Mouse (Mus musculus): ENCODE results near the gene Lce1a2. TPM values are rescaled to one million over a fixed set of nuclear protein-coding genes. Genes with fewer than 3 reads are reported as not detected.
"Not testable (repeated sequence)": the region's sequence is repeated elsewhere in the genome, so short reads cannot be mapped to it uniquely, and the experiment has no call there.

Gene Lce1a2
- not detected in 2 replicates for polyA plus RNA-seq (2015; fragmentation: Nextera tagmentation; extraction: Ambion mirVana)

DNA sequence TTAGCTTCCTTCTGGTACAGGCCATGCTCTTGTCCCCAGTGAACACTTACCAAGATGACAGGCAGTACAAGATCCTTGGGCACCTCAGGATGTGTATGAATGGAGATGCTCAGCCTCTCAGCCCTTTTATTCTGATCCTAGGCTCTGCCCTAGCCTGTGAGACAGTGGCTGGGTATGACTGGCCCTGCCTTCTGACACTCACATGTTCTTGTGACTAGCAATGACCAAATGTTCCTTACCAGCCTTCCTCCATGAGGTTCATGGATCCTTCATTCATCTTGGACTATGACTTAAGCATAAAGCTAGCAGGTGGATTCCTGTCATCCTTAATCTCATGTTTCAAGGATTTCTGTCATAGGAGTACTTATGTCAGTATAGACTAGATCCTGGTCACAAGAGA, at the start of gene Lce1a2:
Gene Lce1a2 (minus strand): TSS at position 101 of the 400 bp plus-strand sequence.
- Histone ChIP-seq H3K9me3 (no peaks in the 10 kb centered on the region), H3K4me3 (no peak within 1 kb of the TSS), H3K27me3 (no peaks in the 10 kb centered on the region), H3K4me2 (no peak within 1 kb of the TSS), H3K9ac (no peak within 1 kb of the TSS), H3K27ac (no peak within 1 kb of the TSS), H3K36me3 (no peaks in the 10 kb centered on the region), H3K4me1 (no peaks in the 10 kb centered on the region)
- ATAC-seq (ENCODE audit: borderline replicate concordance, extremely low read depth, low FRiP score, low TSS enrichment): no peak

DNA sequence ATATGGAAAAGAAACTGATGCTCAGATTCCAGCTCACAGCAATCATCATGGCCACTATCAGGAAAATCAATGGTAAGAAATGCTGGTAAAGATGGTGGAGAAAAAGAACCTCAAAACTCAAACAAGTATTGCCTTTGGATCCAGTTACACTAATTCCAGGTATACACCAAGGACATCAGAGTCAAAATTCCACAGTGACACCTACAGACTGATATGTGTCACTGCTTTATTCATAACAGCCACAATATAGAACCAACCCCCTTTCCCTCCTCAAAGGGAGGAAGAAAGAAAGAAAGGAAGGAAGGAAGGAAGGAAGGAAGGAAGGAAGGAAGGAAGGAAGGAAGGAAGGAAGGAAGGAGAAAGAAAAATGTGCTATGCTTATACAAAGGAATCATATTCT, 45.0 kb upstream of the Lce1a2 start:
- no peaks in the 10 kb centered on the region for H3K27me3 ChIP-seq
- no peaks in the 10 kb centered on the region for H3K9me3 ChIP-seq
- H3K4me2 ChIP-seq: no peak overlapping the region
- H3K9ac ChIP-seq: no peak overlapping the region
- no peaks in the 10 kb centered on the region for H3K4me1 ChIP-seq
- H3K27ac ChIP-seq: no peak overlapping the region
- H3K4me3 ChIP-seq: no peak overlapping the region
- H3K36me3 ChIP-seq: no peaks in the 10 kb centered on the region
- no peak for ATAC-seq (ENCODE audit: borderline replicate concordance, extremely low read depth, low FRiP score, low TSS enrichment)

DNA sequence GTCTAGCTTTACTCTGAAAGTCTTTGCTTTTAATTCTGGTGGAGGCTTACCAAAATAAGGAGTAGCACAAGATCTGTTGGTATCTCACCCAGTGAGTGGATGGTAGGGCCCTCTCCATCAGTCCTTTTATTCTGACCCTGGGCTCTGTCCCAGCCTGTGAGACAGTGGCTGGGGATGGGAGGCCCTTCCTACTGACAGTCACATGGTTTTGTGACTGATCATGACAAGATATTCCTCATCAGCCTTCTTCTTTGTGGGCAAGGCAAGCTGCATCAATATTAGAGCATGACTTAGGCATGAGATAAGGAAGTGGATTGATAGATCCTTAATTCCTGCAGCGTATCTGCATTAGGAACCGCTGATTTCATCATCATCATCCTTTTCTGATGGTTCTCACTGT, 38.9 kb upstream of the Lce1a2 start, which contains the start of gene Lce1e:
Gene Lce1e (minus strand): TSS at position 101 of the 400 bp plus-strand sequence.
- H3K4me2 ChIP-seq: no peak within 1 kb of the TSS

DNA sequence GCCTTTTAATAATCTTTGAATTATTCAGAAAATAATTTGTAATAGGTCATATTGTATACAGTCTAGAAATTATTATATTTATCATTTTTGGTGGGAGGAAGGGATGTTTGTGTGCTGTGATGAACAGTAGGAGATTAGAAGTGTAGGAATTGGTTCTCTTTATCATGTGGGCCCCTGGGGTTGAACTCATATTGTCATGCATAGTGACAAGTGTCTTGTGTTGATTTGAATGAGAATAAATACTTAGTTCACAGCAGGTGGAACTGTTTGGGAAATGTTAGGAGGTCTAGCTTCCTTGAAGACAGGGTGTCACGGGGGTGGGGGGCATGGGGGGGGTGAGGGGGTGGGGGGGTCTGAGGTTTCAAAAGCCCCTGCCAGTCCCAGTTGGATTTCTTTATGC, 24.5 kb upstream of the Lce1a2 start:
- Histone ChIP-seq H3K9me3 (no peaks in the 10 kb centered on the region), H3K36me3 (no peaks in the 10 kb centered on the region), H3K4me2 (no peak overlapping the region), H3K4me1 (no peaks in the 10 kb centered on the region), H3K27ac (no peak overlapping the region), H3K4me3 (no peak overlapping the region), H3K27me3 (no peaks in the 10 kb centered on the region), H3K9ac (no peak overlapping the region)
- ATAC-seq (ENCODE audit: borderline replicate concordance, extremely low read depth, low FRiP score, low TSS enrichment): no peak
- 9% methylated on average over 1 of the region's 1 CpGs for WGBS

More for the DNA sequence above, 38.9 kb upstream of the Lce1a2 start, which contains the start of gene Lce1e:
- WGBS: 74% methylated on average over 2 of the region's 2 CpGs
- H3K36me3 ChIP-seq: no peaks in the 10 kb centered on the region
- no peaks in the 10 kb centered on the region for H3K9me3 ChIP-seq
- ATAC-seq (ENCODE audit: borderline replicate concordance, extremely low read depth, low FRiP score, low TSS enrichment): no peak
- no peaks in the 10 kb centered on the region for H3K4me1 ChIP-seq
- no peak within 1 kb of the TSS for H3K4me3 ChIP-seq
- H3K9ac ChIP-seq: no peak within 1 kb of the TSS
- H3K27ac ChIP-seq: no peak within 1 kb of the TSS
- H3K27me3 ChIP-seq: no peaks in the 10 kb centered on the region

DNA sequence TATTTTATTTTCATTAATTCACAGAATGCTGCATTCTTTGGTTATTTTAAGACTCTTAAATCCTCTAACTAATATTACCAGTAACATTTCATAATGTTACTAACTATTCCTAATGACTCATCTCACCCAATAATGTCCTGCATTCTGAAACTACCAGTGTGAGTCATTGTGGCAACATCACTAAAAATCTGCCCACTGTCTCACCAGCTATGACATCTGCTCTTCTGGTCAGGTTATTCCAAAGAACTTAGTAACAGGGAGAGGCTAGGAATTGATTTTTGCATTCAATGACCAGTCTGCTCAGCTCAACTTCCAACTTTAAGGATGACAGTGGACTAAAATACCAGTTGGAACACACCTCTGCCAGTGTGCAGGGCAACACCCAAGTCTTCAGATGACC, 21.6 kb upstream of the Lce1a2 start:
- H3K4me2 ChIP-seq: no peak overlapping the region
- H3K4me1 ChIP-seq: no peaks in the 10 kb centered on the region
- no peaks in the 10 kb centered on the region for H3K36me3 ChIP-seq
- no peaks in the 10 kb centered on the region for H3K9me3 ChIP-seq
- no peak overlapping the region for H3K9ac ChIP-seq
- ATAC-seq (ENCODE audit: borderline replicate concordance, extremely low read depth, low FRiP score, low TSS enrichment): no peak
- H3K27me3 ChIP-seq: no peaks in the 10 kb centered on the region
- H3K27ac ChIP-seq: no peak overlapping the region
- H3K4me3 ChIP-seq: no peak overlapping the region

DNA sequence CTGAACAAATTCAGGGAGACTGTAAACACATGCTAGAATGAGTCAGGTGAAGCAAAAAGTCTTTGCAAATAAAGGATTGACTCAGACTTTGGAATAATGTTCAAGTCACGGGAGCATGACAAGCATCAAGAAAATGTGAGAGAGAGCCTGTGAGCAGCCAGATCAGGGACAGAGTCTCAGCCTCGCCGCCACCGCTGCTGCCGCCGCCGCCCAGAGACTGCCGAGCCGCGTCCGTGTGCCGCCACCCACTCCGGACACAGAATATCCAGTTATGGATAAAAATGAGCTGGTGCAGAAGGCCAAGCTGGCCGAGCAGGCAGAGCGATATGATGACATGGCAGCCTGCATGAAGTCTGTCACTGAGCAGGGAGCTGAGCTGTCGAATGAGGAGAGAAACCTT, 19.0 kb upstream of the Lce1a2 start:
- not testable (repeated sequence) for H3K4me1 ChIP-seq; H3K9me3 ChIP-seq; H3K9ac ChIP-seq; H3K27me3 ChIP-seq; H3K4me3 ChIP-seq; H3K36me3 ChIP-seq; H3K4me2 ChIP-seq; H3K27ac ChIP-seq; ATAC-seq (ENCODE audit: borderline replicate concordance, extremely low read depth, low FRiP score, low TSS enrichment)
- 64% methylated on average over 16 of the region's 16 CpGs for WGBS

DNA sequence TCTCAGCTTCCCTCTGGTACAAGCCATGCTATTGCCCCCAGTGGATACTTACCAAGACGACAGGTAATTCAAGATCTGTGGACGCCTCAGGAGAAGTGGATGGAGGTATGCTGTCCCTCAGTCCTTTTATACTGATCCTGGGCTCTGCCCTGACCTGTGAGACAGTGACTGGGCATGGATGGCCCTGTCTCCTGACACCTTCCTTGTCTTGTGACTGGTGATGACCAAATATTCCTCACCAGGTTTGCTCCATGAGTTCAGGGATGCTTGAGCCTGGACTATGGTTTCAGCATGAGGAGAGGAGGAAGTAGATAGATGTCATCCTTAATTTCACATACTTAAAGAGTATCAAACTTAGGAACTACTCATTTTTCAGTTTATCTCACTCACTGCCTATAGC, 17.0 kb upstream of the Lce1a2 start, which contains the start of gene Lce1d:
Gene Lce1d (minus strand): TSS at position 101 of the 400 bp plus-strand sequence.
- no peak within 1 kb of the TSS for H3K4me3 ChIP-seq
- H3K4me1 ChIP-seq: no peaks in the 10 kb centered on the region
- no peaks in the 10 kb centered on the region for H3K27me3 ChIP-seq
- ATAC-seq (ENCODE audit: borderline replicate concordance, extremely low read depth, low FRiP score, low TSS enrichment): no peak
- no peaks in the 10 kb centered on the region for H3K9me3 ChIP-seq
- no peak within 1 kb of the TSS for H3K4me2 ChIP-seq
- no peaks in the 10 kb centered on the region for H3K36me3 ChIP-seq
- 47% methylated on average over 2 of the region's 2 CpGs for WGBS
- no peak within 1 kb of the TSS for H3K27ac ChIP-seq
- H3K9ac ChIP-seq: no peak within 1 kb of the TSS

DNA sequence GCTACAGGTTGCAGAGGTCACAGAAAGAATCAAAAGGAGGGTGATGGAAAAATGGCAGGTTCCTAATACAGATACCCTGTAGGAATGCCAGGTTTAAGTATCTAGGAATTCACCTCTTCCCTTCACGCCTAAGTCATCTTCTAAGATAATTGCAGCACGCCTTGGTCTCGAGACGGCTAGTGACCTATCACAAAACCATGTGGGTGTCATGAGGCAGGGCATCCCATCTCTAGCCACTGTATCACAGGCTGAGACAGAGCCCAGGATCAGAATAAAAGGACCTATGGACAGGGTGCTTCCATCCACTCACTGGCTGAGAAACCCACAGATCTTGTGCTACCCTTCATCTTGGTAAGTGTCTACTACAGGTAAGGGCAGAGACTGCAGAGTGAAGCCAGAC, 8.8 kb upstream of the Lce1a2 start, which contains the start of gene Lce1c:
Gene Lce1c (plus strand): TSS at position 301 of the 400 bp plus-strand sequence.
- ATAC-seq (ENCODE audit: borderline replicate concordance, extremely low read depth, low FRiP score, low TSS enrichment): no peak
- Histone ChIP-seq H3K4me2 (no peak within 1 kb of the TSS), H3K9ac (no peak within 1 kb of the TSS), H3K9me3 (no peaks in the 10 kb centered on the region), H3K27me3 (no peaks in the 10 kb centered on the region), H3K36me3 (no peaks in the 10 kb centered on the region), H3K4me1 (no peaks in the 10 kb centered on the region), H3K27ac (no peak within 1 kb of the TSS), H3K4me3 (no peak within 1 kb of the TSS)
- 83% methylated on average over 4 of the region's 4 CpGs for WGBS

DNA sequence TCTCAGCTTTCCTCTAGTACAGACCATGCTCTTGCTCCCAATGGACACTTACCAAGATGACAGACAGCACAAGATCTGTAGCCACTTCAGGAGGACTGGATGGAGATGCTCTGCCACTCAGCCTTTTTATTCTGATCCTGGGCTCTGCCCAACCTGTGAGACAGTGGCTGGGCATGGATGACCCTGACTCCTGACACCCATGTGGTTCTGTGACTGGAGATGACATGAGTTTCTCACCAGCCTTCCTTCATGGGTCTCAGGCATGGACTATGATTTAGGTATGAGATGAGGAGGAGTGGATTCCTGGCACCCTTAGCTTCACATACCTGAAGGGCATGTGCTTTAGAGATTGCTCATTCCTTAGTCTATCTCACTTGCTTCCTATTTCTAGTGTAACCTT, 13.3 kb downstream of the Lce1a2 start, which contains the start of gene Lce1b:
Gene Lce1b (minus strand): TSS at position 101 of the 400 bp plus-strand sequence.
- Histone ChIP-seq H3K4me3 (no peak within 1 kb of the TSS), H3K4me2 (no peak within 1 kb of the TSS), H3K4me1 (no peaks in the 10 kb centered on the region), H3K9ac (no peak within 1 kb of the TSS), H3K27me3 (no peaks in the 10 kb centered on the region), H3K27ac (no peak within 1 kb of the TSS), H3K9me3 (no peaks in the 10 kb centered on the region), H3K36me3 (no peaks in the 10 kb centered on the region)
- no peak for ATAC-seq (ENCODE audit: borderline replicate concordance, extremely low read depth, low FRiP score, low TSS enrichment)

DNA sequence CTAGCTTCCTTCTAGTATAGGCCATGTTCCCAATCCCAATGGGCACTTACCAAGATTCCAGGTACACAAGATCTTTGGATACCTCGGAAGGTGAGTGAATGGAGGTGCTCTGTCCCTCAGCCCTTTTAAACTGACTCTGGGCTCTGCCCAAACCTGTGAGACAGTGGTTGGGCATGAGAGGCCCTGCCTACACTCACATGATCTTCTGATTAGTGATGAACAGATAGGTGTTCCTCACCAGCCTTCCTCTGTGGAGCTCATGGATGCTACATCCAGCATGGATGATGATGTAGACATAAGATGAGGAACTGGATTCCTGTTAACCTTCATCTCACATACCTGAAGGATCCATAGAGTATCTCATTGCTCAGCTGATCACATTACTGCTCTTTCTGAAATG, 21.9 kb downstream of the Lce1a2 start, which contains the start of gene Lce1a1:
Gene Lce1a1 (minus strand): TSS at position 101 of the 400 bp plus-strand sequence.
- H3K4me3 ChIP-seq: no peak within 1 kb of the TSS
- H3K9ac ChIP-seq: no peak within 1 kb of the TSS
- ATAC-seq (ENCODE audit: borderline replicate concordance, extremely low read depth, low FRiP score, low TSS enrichment): no peak
- WGBS: 87% methylated on average over 1 of the region's 1 CpGs
- no peaks in the 10 kb centered on the region for H3K4me1 ChIP-seq
- no peak within 1 kb of the TSS for H3K4me2 ChIP-seq
- no peaks in the 10 kb centered on the region for H3K9me3 ChIP-seq
- H3K27me3 ChIP-seq: no peaks in the 10 kb centered on the region
- H3K27ac ChIP-seq: no peak within 1 kb of the TSS
- H3K36me3 ChIP-seq: no peaks in the 10 kb centered on the region

DNA sequence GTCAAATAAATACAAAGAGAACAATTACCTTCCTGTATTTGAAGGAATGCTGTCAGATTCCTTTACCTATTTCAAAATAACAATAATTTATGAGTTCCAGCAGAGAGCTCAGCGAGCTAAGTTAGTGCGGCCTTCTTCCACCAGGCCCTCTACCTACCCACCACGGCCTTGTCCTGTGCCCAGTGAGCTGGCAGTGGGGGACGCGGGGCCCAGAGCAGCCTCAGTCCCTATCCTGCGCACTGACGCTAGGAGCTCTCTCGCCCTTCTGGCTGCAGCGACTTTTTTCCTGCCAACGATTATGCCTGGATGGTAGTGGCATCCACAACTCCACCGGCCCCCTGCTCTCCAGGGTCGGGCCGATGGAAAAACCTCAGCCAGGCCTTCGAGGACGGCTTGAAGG, 30.3 kb downstream of the Lce1a2 start:
- Histone ChIP-seq H3K4me1 (no peaks in the 10 kb centered on the region), H3K9ac (no peak overlapping the region), H3K4me2 (no peak overlapping the region), H3K4me3 (no peak overlapping the region), H3K36me3 (no peaks in the 10 kb centered on the region), H3K9me3 (no peaks in the 10 kb centered on the region), H3K27ac (no peak overlapping the region), H3K27me3 (no peaks in the 10 kb centered on the region)
- WGBS: 94% methylated on average over 15 of the region's 15 CpGs
- no peak for ATAC-seq (ENCODE audit: borderline replicate concordance, extremely low read depth, low FRiP score, low TSS enrichment)

DNA sequence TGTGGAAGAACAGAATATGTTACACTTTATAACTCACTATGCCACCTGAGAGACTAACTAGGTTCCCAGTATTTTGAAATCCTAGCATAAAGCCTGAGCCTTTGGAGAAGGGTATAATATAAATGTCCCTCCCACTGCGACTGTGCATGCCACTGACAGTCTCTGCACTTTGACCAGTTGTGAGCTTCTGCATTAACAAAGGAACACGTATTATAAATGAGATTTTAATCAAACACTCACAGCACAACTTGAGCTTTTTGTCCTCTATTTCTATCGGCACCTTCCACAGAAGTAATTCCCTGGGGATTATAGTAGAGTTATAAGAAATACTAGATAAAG, 31.5 kb downstream of the Lce1a2 start:
- H3K4me1 ChIP-seq: no peaks in the 10 kb centered on the region
- H3K4me2 ChIP-seq: no peak overlapping the region
- H3K27me3 ChIP-seq: no peaks in the 10 kb centered on the region
- WGBS: 64% methylated on average over 3 of the region's 3 CpGs
- no peak for ATAC-seq (ENCODE audit: borderline replicate concordance, extremely low read depth, low FRiP score, low TSS enrichment)
- no peaks in the 10 kb centered on the region for H3K36me3 ChIP-seq
- no peak overlapping the region for H3K9ac ChIP-seq
- H3K27ac ChIP-seq: no peak overlapping the region
- no peaks in the 10 kb centered on the region for H3K9me3 ChIP-seq
- no peak overlapping the region for H3K4me3 ChIP-seq

All from lung, embryonic 15.5 days (tissue).